Mouse (Mus musculus) neural tube, embryonic 11.5 days (tissue): ENCODE results near the gene Ms4a4c. TPM values are rescaled to one million over a fixed set of nuclear protein-coding genes. Genes with fewer than 3 reads are reported as not detected.
"Not testable (repeated sequence)": the region's sequence is repeated elsewhere in the genome, so short reads cannot be mapped to it uniquely, and the experiment has no call there.

ENCODE experiments used
- ATAC-seq: fragments of 200-750 bp; cut with Nextera tagmentation; 2 replicates; pipeline ENCODE4 v1.8.0; 2017; ENCODE audit warnings: moderate number of reproducible peaks, mild to moderate bottlenecking, moderate TSS enrichment, moderate library complexity; ENCODE audit not compliant: insufficient read depth, low FRiP score, low TSS enrichment
- DNase-seq: peaks from one replicate; pipeline ENCODE4 v3.0.0-alpha.2; 2015; ENCODE audit warnings: low spot score
- H3K27ac ChIP-seq: fragments of 300-500 bp; sonication (generic); 2 replicates; pipeline ENCODE4 v1.5.1; 2014; ENCODE audit warnings: low read depth, mild to moderate bottlenecking, low read length
- H3K27me3 ChIP-seq: fragments of 300-500 bp; sonication (generic); 2 replicates; pipeline ENCODE4 v1.6.1; 2014; ENCODE audit warnings: mild to moderate bottlenecking, low read length, mixed read lengths; ENCODE audit not compliant: control insufficient read depth, insufficient read depth
- H3K36me3 ChIP-seq: fragments of 300-500 bp; sonication (generic); 2 replicates; pipeline ENCODE4 v1.6.1; 2014; ENCODE audit warnings: mild to moderate bottlenecking, low read length, moderate library complexity, mixed read lengths; ENCODE audit not compliant: control insufficient read depth, insufficient read depth
- H3K4me1 ChIP-seq: fragments of 300-500 bp; sonication (generic); 2 replicates; pipeline ENCODE4 v1.6.1; 2014; ENCODE audit warnings: low read length, mixed read lengths; ENCODE audit not compliant: control insufficient read depth, insufficient read depth
- H3K4me2 ChIP-seq: fragments of 300-500 bp; sonication (generic); 2 replicates; pipeline ENCODE4 v1.6.1; 2014; ENCODE audit warnings: low read depth, mild to moderate bottlenecking, moderate library complexity
- H3K4me3 ChIP-seq: fragments of 300-500 bp; sonication (generic); 2 replicates; pipeline ENCODE4 v1.5.1; 2014; ENCODE audit warnings: low read depth, low read length
- H3K9ac ChIP-seq: fragments of 300-500 bp; sonication (generic); 2 replicates; pipeline ENCODE4 v1.6.1; 2014; ENCODE audit warnings: mild to moderate bottlenecking, low read length
- H3K9me3 ChIP-seq: fragments of 300-500 bp; sonication (generic); 2 replicates; pipeline ENCODE4 v1.6.1; 2016; ENCODE audit warnings: low read length; ENCODE audit not compliant: control insufficient read depth
- WGBS: fragments of 180-500 bp; shearing (Covaris S2); extraction: QIAGEN DNeasy Blood & Tissue Kit; methylation state at CpG from one replicate; pipeline ENCODE4 v1.1.7; 2014; 5-methylcytosine and 5-hydroxymethylcytosine counted together
- polyA plus RNA-seq: library from polyadenylated mRNA; unstranded; fragments of >200 nt; fragmentation: Nextera tagmentation; extraction: Ambion mirVana; gene quantifications from 2 replicates; pipeline ENCODE4 v1.2.1, GENCODE M21; 2014

Gene Ms4a4c
- polyA plus RNA-seq, 1 experiment from 2014 or later = 0.17 TPM

- no peak overlapping the region for H3K4me3 ChIP-seq
- H3K27me3 ChIP-seq = no peaks in the 10 kb centered on the region
- no peak for ATAC-seq
- H3K4me1 ChIP-seq = no peaks in the 10 kb centered on the region
- no peak overlapping the region for H3K9ac ChIP-seq
- H3K9me3 ChIP-seq = no peaks in the 10 kb centered on the region
- H3K4me2 ChIP-seq = no peak overlapping the region
- H3K36me3 ChIP-seq = no peaks in the 10 kb centered on the region
- WGBS = 88% methylated on average over 4 of the region's 4 CpGs
- DNase-seq = no peak
- H3K27ac ChIP-seq = no peak overlapping the region
These were observed 16.9 kb upstream of the Ms4a4c start for GRCm38 (mm10) chr19:11387685-11388084.

- H3K4me1 ChIP-seq = no peaks in the 10 kb centered on the region
- no peaks in the 10 kb centered on the region for H3K27me3 ChIP-seq
- no peak overlapping the region for H3K27ac ChIP-seq
- no peak overlapping the region for H3K4me2 ChIP-seq
- 88% methylated on average over 2 of the region's 2 CpGs for WGBS
- ATAC-seq (no peak), DNase-seq (no peak)
- H3K36me3 ChIP-seq = no peaks in the 10 kb centered on the region
- no peaks in the 10 kb centered on the region for H3K9me3 ChIP-seq
- no peak overlapping the region for H3K9ac ChIP-seq
- no peak overlapping the region for H3K4me3 ChIP-seq
These were observed 15.6 kb upstream of the Ms4a4c start for GRCm38 (mm10) chr19:11388949-11389348.

GRCm38 (mm10) chr19:11395769-11396168 lies 8.8 kb upstream of the Ms4a4c start:
- DNase-seq (no peak), ATAC-seq (no peak)
- no peaks in the 10 kb centered on the region for H3K4me1 ChIP-seq
- H3K36me3 ChIP-seq = no peaks in the 10 kb centered on the region
- H3K9me3 ChIP-seq = no peaks in the 10 kb centered on the region
- H3K4me2 ChIP-seq = no peak overlapping the region
- H3K4me3 ChIP-seq = no peak overlapping the region
- H3K9ac ChIP-seq = no peak overlapping the region
- H3K27ac ChIP-seq = no peak overlapping the region
- no peaks in the 10 kb centered on the region for H3K27me3 ChIP-seq

GRCm38 (mm10) chr19:11407428-11407827 lies 2.9 kb downstream of the Ms4a4c start:
- H3K27ac ChIP-seq = no peak overlapping the region
- no peak overlapping the region for H3K9ac ChIP-seq
- no peak overlapping the region for H3K4me2 ChIP-seq
- no peak for ATAC-seq
- no peak for DNase-seq
- H3K36me3 ChIP-seq = no peaks in the 10 kb centered on the region
- H3K4me3 ChIP-seq = no peak overlapping the region
- no peaks in the 10 kb centered on the region for H3K9me3 ChIP-seq
- H3K27me3 ChIP-seq = no peaks in the 10 kb centered on the region
- H3K4me1 ChIP-seq = no peaks in the 10 kb centered on the region

- H3K9me3 ChIP-seq = no peaks in the 10 kb centered on the region
- H3K36me3 ChIP-seq = no peaks in the 10 kb centered on the region
- no peak overlapping the region for H3K27ac ChIP-seq
- H3K9ac ChIP-seq = no peak overlapping the region
- DNase-seq = no peak
- no peak for ATAC-seq
- H3K4me2 ChIP-seq = no peak overlapping the region
- WGBS = 94% methylated on average over 1 of the region's 1 CpGs
- H3K27me3 ChIP-seq = no peaks in the 10 kb centered on the region
- H3K4me3 ChIP-seq = no peak overlapping the region
- no peaks in the 10 kb centered on the region for H3K4me1 ChIP-seq
These were observed 4.0 kb downstream of the Ms4a4c start for GRCm38 (mm10) chr19:11408591-11408990.

GRCm38 (mm10) chr19:11411640-11412039 lies 7.1 kb downstream of the Ms4a4c start:
- no peaks in the 10 kb centered on the region for H3K4me1 ChIP-seq
- H3K27ac ChIP-seq = no peak overlapping the region
- ATAC-seq = no peak
- WGBS = 82% methylated on average over 1 of the region's 1 CpGs
- H3K36me3 ChIP-seq = no peaks in the 10 kb centered on the region
- no peak overlapping the region for H3K4me3 ChIP-seq
- no peak overlapping the region for H3K4me2 ChIP-seq
- no peak for DNase-seq
- no peaks in the 10 kb centered on the region for H3K9me3 ChIP-seq
- no peak overlapping the region for H3K9ac ChIP-seq
- no peaks in the 10 kb centered on the region for H3K27me3 ChIP-seq

- Histone ChIP-seq H3K27me3 (no peaks in the 10 kb centered on the region), H3K9ac (no peak overlapping the region), H3K36me3 (no peaks in the 10 kb centered on the region), H3K27ac (no peak overlapping the region), H3K4me1 (no peaks in the 10 kb centered on the region), H3K4me2 (no peak overlapping the region), H3K9me3 (no peaks in the 10 kb centered on the region), H3K4me3 (no peak overlapping the region)
- WGBS = 79% methylated on average over 1 of the region's 1 CpGs
- no peak for DNase-seq
- ATAC-seq = no peak
These were observed 9.5 kb downstream of the Ms4a4c start for GRCm38 (mm10) chr19:11414084-11414483.

- Histone ChIP-seq H3K4me3 (no peak overlapping the region), H3K9me3 (no peaks in the 10 kb centered on the region), H3K27ac (no peak overlapping the region), H3K4me1 (no peaks in the 10 kb centered on the region), H3K27me3 (no peaks in the 10 kb centered on the region), H3K4me2 (no peak overlapping the region), H3K9ac (no peak overlapping the region), H3K36me3 (no peaks in the 10 kb centered on the region)
- no peak for DNase-seq
- WGBS = 78% methylated on average over 3 of the region's 3 CpGs
- no peak for ATAC-seq
These were observed 11.0 kb downstream of the Ms4a4c start for GRCm38 (mm10) chr19:11415581-11415980.

- not testable (repeated sequence) for ATAC-seq, H3K4me2 ChIP-seq, H3K9me3 ChIP-seq, DNase-seq, H3K9ac ChIP-seq, H3K27ac ChIP-seq, H3K27me3 ChIP-seq, H3K4me1 ChIP-seq, H3K36me3 ChIP-seq, H3K4me3 ChIP-seq
- 83% methylated on average over 1 of the region's 3 CpGs for WGBS
These were observed 14.3 kb downstream of the Ms4a4c start for GRCm38 (mm10) chr19:11418865-11419264.
